Mouse (Mus musculus) spleen, adult 12 weeks (tissue): ENCODE measurements around the gene Atp5k.

Experiments used
- DNase-seq: peaks from one replicate; pipeline ENCODE4 v3.0.0; 2022; ENCODE audit warnings: low spot score

The Atp5k gene

DNA sequence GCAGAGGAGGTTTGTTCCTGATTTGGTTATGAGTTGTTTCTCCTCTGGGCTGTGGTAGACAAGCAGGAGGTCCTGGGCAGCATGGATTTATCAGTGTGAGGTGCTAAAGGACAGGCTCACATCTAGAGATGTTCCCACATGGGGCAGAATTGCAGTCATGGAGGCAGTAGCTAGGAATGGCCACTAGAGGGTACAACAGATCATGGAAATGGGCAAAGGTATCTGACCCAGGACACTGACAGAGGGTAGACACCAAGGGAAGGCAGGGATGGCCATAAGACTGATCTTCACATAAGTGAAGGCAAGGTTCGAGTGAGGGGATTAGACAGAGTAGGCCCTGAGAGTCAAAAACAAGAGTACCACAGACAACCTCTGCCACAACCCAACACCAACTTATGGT lies 7.1 kb downstream of the Atp5k start:
- peak; percentile 25 for DNase-seq

DNA sequence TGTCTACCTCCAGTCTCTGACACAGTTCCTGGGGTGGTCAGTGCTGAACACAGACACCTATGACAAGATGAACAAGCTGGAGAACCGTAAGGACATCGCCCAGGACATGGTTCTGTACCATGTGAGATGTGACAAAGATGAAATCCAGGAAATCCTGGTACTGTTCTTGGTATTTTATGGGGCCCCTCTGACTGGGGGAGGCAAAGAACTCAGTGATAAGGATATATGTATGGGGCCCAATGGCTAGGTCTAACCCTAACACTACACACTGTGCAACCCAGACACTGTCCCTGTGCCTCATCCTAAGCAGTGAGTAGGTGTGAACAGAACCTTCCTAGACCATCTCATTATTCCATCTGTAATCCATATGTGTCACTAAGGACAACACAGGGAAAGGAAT lies 10.8 kb downstream of the Atp5k start:
- DNase-seq: no peak

DNA sequence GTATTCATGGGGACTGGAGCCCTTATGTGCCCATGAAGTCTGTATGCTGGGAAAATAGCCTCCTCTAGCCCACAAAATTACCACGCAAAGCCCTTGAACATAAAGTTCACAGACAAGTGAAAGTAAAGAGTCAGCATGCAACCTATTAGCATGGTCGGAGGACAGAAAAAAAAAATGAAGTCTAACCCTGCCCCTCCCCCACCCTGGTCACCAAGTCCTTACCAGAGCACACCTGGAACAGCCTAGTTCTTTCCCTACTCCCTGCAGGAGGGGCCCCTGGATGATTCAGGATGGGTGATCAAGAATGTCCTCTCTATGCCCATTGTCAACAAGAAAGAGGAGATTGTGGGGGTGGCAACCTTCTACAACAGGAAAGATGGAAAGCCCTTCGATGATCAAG lies 11.5 kb downstream of the Atp5k start:
- DNase-seq: no peak

DNA sequence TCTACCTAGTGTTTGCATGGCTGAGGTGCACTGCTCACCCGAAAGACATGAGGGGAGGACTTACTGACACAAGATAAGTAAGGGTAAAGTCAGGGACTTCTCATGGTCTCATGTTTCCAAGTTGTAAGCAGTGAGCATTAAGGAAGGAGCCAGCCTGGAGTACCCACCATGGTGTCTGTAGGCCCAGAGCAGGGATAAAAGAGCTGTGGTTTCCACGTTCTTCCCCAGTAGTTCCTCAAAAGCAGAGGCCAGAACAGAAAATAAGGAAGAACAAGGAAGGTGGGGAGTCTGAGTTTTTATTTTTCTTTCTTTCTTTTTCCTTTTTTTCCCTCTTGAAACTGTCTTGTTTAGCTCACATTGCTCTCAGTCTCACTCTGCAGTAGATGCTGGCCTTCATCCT lies 19.5 kb downstream of the Atp5k start:
- DNase-seq: no peak

DNA sequence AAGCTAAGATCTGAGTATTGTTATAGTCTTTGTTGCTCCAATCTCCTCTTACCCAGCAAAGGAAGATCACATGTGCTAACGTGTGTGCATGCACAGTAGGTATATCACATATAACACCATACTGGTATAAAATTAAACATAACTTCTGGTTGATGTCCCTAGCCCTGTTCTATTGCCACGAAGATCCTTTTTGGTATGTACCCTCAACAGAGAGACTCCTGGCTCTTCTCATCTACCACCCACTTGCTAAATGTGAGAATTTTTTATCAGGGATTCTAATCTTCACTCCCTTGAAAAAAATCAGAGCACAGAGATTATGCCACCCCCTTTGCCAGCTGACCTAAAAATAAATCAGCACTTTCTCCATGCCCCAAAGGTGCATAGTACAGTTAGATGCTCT lies 27.3 kb downstream of the Atp5k start:
- DNase-seq: no peak

DNA sequence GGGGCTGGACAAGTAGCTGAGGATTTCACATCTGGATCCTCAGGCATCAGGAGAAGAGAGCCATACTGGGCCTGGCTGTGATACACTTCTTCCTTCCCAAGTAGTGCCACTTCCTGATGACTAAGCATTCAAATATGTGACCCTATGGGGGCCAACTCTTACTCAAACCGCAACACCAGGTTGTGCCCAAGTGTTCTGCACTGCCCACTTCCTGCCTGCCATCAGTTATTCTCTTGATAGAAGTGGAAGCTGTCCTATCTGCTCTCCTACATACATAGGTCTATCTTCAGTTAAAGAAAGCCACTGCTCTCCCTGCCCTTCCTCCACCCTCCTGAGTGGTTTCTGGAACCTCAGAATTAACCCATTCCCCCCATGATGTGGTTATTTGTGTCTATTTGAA lies 28.8 kb downstream of the Atp5k start:
- DNase-seq: no peak

DNA sequence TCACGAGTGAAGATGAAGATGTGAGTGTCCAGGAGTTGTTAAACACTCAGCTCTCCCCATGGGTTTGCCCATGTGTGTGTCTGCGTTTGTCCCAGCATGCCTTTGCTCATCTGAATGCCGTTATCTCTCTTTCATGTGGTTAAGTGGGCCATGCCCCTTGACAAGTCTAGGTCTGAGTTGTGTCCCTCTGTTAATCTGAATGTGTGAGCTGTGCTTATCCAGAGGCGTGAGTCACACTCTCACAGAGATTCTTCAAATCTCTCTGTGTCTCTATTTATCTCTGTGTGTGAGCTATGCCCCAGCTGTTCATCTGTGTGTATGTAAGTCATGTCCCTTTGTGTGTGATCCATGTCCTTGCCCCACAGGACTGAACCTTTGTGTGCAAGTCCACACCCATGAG lies 30.8 kb downstream of the Atp5k start:
- no peak for DNase-seq

DNA sequence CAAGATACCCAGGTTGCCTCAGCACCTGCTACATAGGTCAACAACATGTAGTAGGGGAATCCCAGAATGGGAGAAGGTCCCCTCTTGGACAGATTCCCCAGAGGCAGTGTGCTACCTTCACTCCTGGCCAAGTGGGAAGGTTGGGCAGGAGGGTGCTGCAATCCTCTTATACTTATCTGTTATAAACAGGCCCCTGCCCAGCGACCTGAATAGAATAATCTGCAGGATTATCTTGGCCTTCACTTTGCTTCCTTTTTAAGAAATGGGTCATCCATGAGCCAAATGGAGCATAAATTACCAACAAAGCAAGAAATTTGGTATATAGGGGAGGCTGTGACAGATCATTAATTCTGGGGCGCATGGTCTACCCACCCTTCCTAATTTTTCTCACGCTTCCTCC lies 44.5 kb downstream of the Atp5k start:
- no peak for DNase-seq

DNA sequence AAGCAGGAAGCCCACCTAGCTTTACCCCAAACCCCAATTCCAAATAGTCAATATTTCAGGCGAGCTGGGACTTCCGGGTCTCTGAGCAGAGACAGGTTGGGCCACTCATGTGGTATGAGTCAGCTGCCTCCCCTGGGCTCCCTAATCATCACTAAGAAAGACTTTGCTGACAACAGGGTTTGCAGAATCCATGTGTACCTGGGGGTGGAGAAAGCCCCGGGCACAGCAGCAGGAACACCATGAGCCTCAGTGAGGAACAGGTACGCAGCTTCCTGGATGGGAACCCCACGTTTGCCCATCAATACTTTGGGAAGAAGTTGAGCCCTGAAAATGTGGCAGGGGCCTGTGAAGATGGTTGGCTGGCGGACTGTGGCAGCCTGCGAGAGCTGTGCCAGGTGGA lies 46.0 kb downstream of the Atp5k start, which contains the start of gene Pde6b:
Gene Pde6b (plus strand): TSS at position 191 of the 400 bp plus-strand sequence.
- no peak for DNase-seq

DNA sequence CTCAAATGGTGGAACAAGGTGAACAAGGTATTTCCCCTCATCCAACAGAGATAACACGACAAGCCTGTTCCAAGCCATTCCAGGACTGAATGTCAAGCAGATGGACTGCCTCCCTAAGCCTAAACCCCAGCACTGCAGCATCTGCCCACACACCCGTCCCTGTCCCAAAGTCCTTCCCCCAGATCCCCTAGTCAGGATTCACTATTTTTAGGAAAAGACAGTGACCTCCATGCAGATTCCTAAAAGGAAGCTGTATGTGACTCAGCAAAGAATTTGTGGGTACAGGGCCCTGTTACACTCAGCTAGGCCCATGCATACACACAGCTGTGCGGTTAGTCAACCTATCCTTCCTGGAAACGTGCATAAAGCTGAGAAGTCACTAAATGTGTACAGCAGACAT lies 47.8 kb downstream of the Atp5k start:
- DNase-seq: no peak

DNA sequence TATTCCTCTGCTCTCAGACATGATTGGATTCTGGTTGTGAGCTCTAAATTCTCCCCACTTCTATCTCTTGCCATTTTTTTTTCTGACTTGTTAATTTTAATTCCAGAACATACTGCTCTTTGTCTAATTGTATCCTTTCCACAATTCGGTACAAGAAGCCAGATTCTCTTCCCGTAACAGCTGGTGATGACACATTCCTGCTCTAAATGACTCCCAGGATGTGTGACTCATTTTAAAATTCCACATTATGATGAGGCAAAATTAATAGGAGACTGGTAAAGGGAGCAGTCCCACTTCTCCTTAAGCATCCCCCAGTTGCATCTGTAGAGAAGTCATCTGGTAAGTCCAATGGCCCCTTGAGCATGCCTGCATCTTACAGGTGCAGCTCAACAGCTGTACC lies 48.6 kb downstream of the Atp5k start:
- DNase-seq: no peak
